8 mouse cellular contexts compared by ENCODE assay signal in genomic region chr9:69290881-69291450, GRCm38 (mm10).
DNase-seq lines count a peak whose midpoint lies in the region; ATAC-seq and TF ChIP-seq lines count a peak whose summit lies in the region.

No protein-coding gene starts in this region.

- intact Hi-C loops in heart, adult 2 months (cut with DNase I): loop anchor here (5.0 to 10.0 kb wide), 3 partner anchors 164 to 1276 kb away; no protein-coding TSS in a partner anchor
- intact Hi-C loops in heart, postnatal 25 days (cut with DNase I): loop anchor here (10.0 kb wide), 2 partner anchors 166 to 1276 kb away; no protein-coding TSS in a partner anchor

- 9% methylated on average over 29 of the region's 29 CpGs for WGBS in heart, adult 2 months
- WGBS in forebrain, embryonic 15.5 days: 2% methylated on average over 29 of the region's 29 CpGs
- 2% methylated on average over 29 of the region's 29 CpGs for WGBS in intestine, embryonic 16.5 days
- WGBS in liver, embryonic 16.5 days (ENCODE audit: insufficient replicate concordance): 1% methylated on average over 29 of the region's 29 CpGs
- under 1% methylated on average over 29 of the region's 29 CpGs for WGBS in neural tube, embryonic 15.5 days

- no peak for TF ChIP-seq CTCF in heart, adult 2 months (IDR thresholded peaks at IDR 0.05)

- H3K79me2 ChIP-seq in heart, adult 2 months (replicated peaks; ENCODE audit: control insufficient read depth, insufficient read depth, low read length): peaks cover 2% of the 10 kb centered on the region

- H3K4me3 ChIP-seq in heart, adult 2 months: peak overlapping the region; percentile 97
- H3K4me3 ChIP-seq in brown adipose tissue, adult 24 weeks (ENCODE audit: insufficient read depth, low read depth, low read length): peak overlapping the region; percentile 89
- peak overlapping the region; percentile 70 for H3K4me3 ChIP-seq in forebrain, embryonic 15.5 days
- peak overlapping the region; percentile 69 for H3K4me3 ChIP-seq in intestine, embryonic 16.5 days (ENCODE audit: low read length)
- peak overlapping the region; percentile 63 for H3K4me3 ChIP-seq in liver, embryonic 16.5 days (ENCODE audit: low read depth, low read length)
- H3K4me3 ChIP-seq in neural tube, embryonic 15.5 days (replicated peaks): peak overlapping the region; percentile 68

- peak overlapping the region; percentile 92 for H3K27ac ChIP-seq in heart, adult 2 months
- no peak overlapping the region for H3K27ac ChIP-seq in brown adipose tissue, adult 24 weeks (replicated peaks; ENCODE audit: low read depth, low read length)
- H3K27ac ChIP-seq in forebrain, embryonic 15.5 days (replicated peaks): no peak overlapping the region
- H3K27ac ChIP-seq in intestine, embryonic 16.5 days (ENCODE audit: low read length): no peak overlapping the region
- H3K27ac ChIP-seq in liver, embryonic 16.5 days (ENCODE audit: low read length): peak overlapping the region; percentile 52
- peak overlapping the region; percentile 28; the same call in 1 of the 2 replicates for H3K27ac ChIP-seq in neural tube, embryonic 15.5 days (replicated peaks)

- no peak for ATAC-seq in forebrain, embryonic 15.5 days (replicated peaks)
- no peak for ATAC-seq in intestine, embryonic 16.5 days
- ATAC-seq in liver, embryonic 16.5 days (ENCODE audit: low read depth): peak; percentile 9; the same call in 1 of the 2 replicates
- no peak for ATAC-seq in neural tube, embryonic 15.5 days (ENCODE audit: low FRiP score)
- ATAC-seq in frontal cortex, adult (ENCODE audit: low TSS enrichment): no peak

- H3K36me3 ChIP-seq in heart, adult 2 months (ENCODE audit: control insufficient read depth, insufficient read depth, low read length): no peaks in the 10 kb centered on the region; the same call in 1 of the 2 replicates
- H3K36me3 ChIP-seq in forebrain, embryonic 15.5 days: no peaks in the 10 kb centered on the region
- no peaks in the 10 kb centered on the region for H3K36me3 ChIP-seq in intestine, embryonic 16.5 days (ENCODE audit: control insufficient read depth, insufficient read depth, low read length)
- H3K36me3 ChIP-seq in liver, embryonic 16.5 days (ENCODE audit: control insufficient read depth, insufficient read depth): no peaks in the 10 kb centered on the region
- no peaks in the 10 kb centered on the region for H3K36me3 ChIP-seq in neural tube, embryonic 15.5 days

- H3K9me3 ChIP-seq in forebrain, embryonic 15.5 days: no peaks in the 10 kb centered on the region
- no peaks in the 10 kb centered on the region for H3K9me3 ChIP-seq in intestine, embryonic 16.5 days (ENCODE audit: control insufficient read depth, low read length)
- no peaks in the 10 kb centered on the region for H3K9me3 ChIP-seq in liver, embryonic 16.5 days (replicated peaks; ENCODE audit: control insufficient read depth, low read length)
- no peaks in the 10 kb centered on the region for H3K9me3 ChIP-seq in neural tube, embryonic 15.5 days (replicated peaks)

- peaks cover 2% of the 10 kb centered on the region for H3K4me1 ChIP-seq in heart, adult 2 months (ENCODE audit: control insufficient read depth, insufficient read depth, low read length)
- H3K4me1 ChIP-seq in brown adipose tissue, adult 24 weeks (ENCODE audit: control insufficient read depth, insufficient read depth, insufficient read length, low read length): no peaks in the 10 kb centered on the region
- peaks cover 24% of the 10 kb centered on the region for H3K4me1 ChIP-seq in forebrain, embryonic 15.5 days
- peaks cover 10% of the 10 kb centered on the region; the same call in 1 of the 2 replicates for H3K4me1 ChIP-seq in intestine, embryonic 16.5 days (ENCODE audit: control insufficient read depth, insufficient read depth, low read length)
- H3K4me1 ChIP-seq in liver, embryonic 16.5 days (ENCODE audit: control insufficient read depth, low read depth, low read length): peaks cover 5% of the 10 kb centered on the region
- H3K4me1 ChIP-seq in neural tube, embryonic 15.5 days: peaks cover 27% of the 10 kb centered on the region

- H3K4me2 ChIP-seq in forebrain, embryonic 15.5 days (replicated peaks): peak overlapping the region; percentile 99
- H3K4me2 ChIP-seq in intestine, embryonic 16.5 days (ENCODE audit: low read depth, low read length): peak overlapping the region; percentile 99
- peak overlapping the region; percentile 65 for H3K4me2 ChIP-seq in liver, embryonic 16.5 days (ENCODE audit: low read depth, low read length)
- H3K4me2 ChIP-seq in neural tube, embryonic 15.5 days: peak overlapping the region; percentile 98

- DNase-seq in heart, adult 2 months: peak; percentile 39 to 51
- no peak for DNase-seq in heart, postnatal 25 days (ENCODE audit: low spot score)

- no peaks in the 10 kb centered on the region for H3K27me3 ChIP-seq in heart, adult 2 months (ENCODE audit: control insufficient read depth, insufficient read depth, low read length)
- peaks cover 26% of the 10 kb centered on the region for H3K27me3 ChIP-seq in forebrain, embryonic 15.5 days
- peaks cover 9% of the 10 kb centered on the region; the same call in 1 of the 2 replicates for H3K27me3 ChIP-seq in intestine, embryonic 16.5 days (replicated peaks; ENCODE audit: control insufficient read depth, insufficient read depth, low read length)
- peaks cover 35% of the 10 kb centered on the region for H3K27me3 ChIP-seq in liver, embryonic 16.5 days (ENCODE audit: control insufficient read depth, insufficient read depth, low read depth, low read length)
- peaks cover 35% of the 10 kb centered on the region for H3K27me3 ChIP-seq in neural tube, embryonic 15.5 days (replicated peaks)

- TF ChIP-seq EP300 in heart, adult 2 months (IDR thresholded peaks at IDR 0.05; ENCODE audit: insufficient read depth, low read depth, low read length): no peak

- TF ChIP-seq POLR2A in heart, adult 2 months (IDR thresholded peaks at IDR 0.05; ENCODE audit: insufficient read depth, low read depth, low read length): no peak

- H3K9ac ChIP-seq in heart, adult 2 months (ENCODE audit: low read depth, low read length): peak overlapping the region; percentile 94
- peak overlapping the region; percentile 62 for H3K9ac ChIP-seq in forebrain, embryonic 15.5 days (replicated peaks)
- H3K9ac ChIP-seq in intestine, embryonic 16.5 days (ENCODE audit: low read depth, low read length): peak overlapping the region; percentile 75
- peak overlapping the region; percentile 58 for H3K9ac ChIP-seq in liver, embryonic 16.5 days (ENCODE audit: low read depth, low read length)
- peak overlapping the region; percentile 64 for H3K9ac ChIP-seq in neural tube, embryonic 15.5 days (replicated peaks)

Comparison
In these comparisons a context has a peak if more than half of its experiments do, and no peak if none do; other contexts are left out.
1. H3K27ac ChIP-seq: peak in heart, adult 2 months (single experiment), liver, embryonic 16.5 days (single experiment) and neural tube, embryonic 15.5 days (single experiment); none in brown adipose tissue, adult 24 weeks (single experiment), forebrain, embryonic 15.5 days (single experiment) and intestine, embryonic 16.5 days (single experiment).
2. Peak in every context shown above with its lines, with median percentiles within 50 percentile points of each other: H3K4me3 ChIP-seq, H3K9ac ChIP-seq and H3K4me2 ChIP-seq.